Mouse (Mus musculus): Measurements from ENCODE around the gene Crip2. TPM values are rescaled to one million over a fixed set of nuclear protein-coding genes. Genes with fewer than 3 reads are reported as not detected.

Crip2 gene
- total RNA-seq, 2 experiments from 2014 or later: 1,189 to 1,285 TPM

GRCm38 (mm10) chr12:113185442-113186291 lies 45.6 kb downstream of the Crip2 start, which contains the start of gene Tmem121:
Gene Tmem121, plus strand, starts transcription at chr12:113185930.
- DNase-seq: no peak

DNA sequence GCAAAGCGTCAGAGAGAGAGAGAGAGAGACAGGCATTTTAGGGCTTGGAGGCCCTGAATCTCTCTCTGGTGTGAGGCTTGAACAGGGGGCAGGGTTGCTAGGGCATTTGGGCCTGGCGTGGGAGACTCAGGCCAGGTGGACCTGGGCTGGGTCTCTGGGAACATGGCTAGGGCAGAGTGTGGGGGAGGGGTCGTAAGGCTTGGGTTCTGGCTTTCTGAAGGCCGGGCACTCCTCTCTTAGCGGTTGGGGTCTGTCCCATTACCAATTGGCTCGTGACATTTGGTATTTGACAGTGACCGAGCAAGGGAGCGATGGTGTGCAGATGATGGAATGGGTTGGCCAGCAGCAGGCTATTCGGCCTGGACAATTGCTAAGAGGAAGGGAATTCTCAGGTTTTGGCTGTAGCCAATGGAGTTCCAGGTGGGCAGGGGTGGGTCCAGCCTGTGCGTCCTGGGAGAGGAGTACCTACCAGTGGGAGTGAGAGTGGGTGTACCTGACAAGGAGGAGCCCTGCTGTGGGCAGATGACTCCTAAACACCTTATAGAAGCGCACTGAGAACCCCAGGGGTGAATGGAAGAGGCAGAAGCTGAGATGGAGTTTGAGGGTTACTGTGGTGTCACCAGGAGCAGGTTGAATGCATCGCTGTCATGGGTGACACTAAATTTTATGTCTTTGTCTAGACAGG lies 46.4 kb downstream of the Crip2 start:
- no peak for DNase-seq

GRCm38 (mm10) chr12:113187011-113187375 lies 47.0 kb downstream of the Crip2 start:
- no peak for DNase-seq

DNA sequence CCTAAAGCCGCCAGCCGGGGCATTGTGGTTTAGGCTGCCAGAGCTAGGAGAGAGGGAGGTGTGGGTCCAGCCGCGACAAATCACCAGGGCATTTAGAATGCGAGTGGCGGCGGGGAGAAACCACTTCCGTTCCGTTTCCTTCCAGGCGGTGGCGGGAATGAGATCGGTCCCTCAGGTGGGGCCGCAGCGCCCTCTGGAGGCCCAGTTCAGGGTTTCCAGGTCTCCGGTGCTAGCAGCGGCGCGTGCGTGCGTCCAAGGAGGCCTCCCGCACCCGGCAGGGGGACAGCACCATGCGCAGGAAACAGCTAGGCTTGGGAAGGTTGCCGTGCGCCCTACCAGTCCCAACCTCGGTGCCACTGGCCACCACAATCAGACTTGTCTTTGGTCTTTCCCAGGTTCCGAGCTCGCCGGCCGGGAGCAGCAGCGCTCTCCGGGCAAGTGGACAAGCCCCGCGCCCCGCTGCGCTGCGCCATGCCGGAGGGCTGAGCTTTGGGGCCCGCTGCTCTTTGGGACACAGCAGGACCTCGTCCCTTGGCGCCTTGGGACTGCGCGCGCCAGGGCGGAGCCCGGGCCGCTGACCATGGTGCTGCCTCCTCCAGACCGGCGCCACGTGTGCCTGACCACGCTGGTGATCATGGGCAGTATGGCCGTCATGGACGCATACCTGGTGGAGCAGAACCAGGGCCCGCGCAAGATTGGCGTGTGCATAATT lies 47.7 kb downstream of the Crip2 start:
- DNase-seq: peak; percentile 83

DNA sequence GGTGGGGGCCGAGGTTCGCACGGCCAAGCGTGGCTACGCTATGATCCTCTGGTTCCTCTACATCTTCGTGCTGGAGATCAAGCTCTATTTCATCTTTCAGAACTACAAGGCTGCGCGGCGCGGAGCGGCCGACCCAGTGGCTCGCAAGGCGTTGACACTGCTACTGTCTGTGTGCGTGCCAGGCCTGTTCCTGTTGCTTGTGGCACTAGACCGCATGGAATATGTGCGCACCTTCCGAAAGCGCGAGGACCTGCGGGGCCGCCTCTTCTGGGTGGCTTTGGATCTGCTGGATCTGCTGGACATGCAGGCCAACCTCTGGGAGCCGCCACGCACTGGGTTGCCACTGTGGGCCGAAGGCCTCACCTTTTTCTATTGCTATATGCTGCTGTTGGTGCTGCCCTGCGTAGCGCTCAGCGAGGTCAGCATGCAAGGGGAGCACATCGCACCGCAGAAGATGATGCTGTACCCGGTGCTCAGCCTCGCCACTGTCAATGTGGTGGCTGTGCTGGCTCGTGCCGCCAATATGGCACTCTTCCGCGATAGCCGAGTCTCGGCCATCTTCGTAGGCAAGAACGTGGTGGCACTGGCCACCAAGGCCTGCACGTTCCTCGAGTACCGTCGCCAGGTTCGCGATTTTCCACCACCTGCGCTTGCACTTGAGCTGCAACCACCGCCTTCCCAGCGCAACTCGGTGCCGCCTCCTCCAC lies 48.5 kb downstream of the Crip2 start:
- DNase-seq: no peak

DNA sequence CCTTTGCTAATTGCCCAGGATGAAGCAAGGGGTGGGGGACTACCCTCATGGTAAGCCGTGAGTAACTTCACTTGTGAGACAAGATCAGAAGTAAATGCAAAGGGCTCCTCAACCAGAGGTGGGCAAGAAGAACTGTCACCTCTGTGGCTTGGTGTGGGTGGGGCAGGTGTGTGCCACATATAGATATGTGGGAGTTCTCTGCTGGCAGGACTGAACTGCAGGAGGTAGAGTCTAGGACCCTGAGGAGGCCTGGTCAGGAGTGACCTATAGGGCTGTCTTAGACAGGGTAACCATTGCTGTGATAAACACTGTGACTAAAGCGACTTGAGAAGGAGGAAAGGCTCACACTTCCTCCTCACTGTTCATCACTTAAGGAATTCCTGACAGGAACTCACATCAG lies 53.4 kb downstream of the Crip2 start:
- no peak for DNase-seq

Other genes starting within 250 kb of the Crip2 start
- 10 to 100 TPM; 29.1 to 29.2 TPM for gene Jag2, start 210.5 kb upstream of the Crip2 start, total RNA-seq (2021)
- gene Nudt14, start 198.1 kb upstream of the Crip2 start, total RNA-seq (2021): 10 to 100 TPM; 10.3 to 15.7 TPM
- 10 to 100 TPM; 26.0 to 28.1 TPM for gene Btbd6, start 163.8 kb upstream of the Crip2 start, total RNA-seq (2021)
- 10 to 100 TPM; 38.3 to 40.8 TPM for gene Brf1, start 139.5 kb upstream of the Crip2 start, total RNA-seq (2021)
- gene Pacs2, start 125.7 kb upstream of the Crip2 start, total RNA-seq (2021): 10 to 100 TPM; 31.8 to 33.4 TPM
- under 1 TPM in 1 of 2 experiments, not detected in 1; 0.29 TPM for gene Tex22, start 65.7 kb upstream of the Crip2 start, total RNA-seq (2021)
- 10 to 100 TPM; 55.2 to 61.3 TPM for gene Mta1, start 42.0 kb upstream of the Crip2 start, total RNA-seq (2021)
- 100 to 1,000 TPM; 301 to 312 TPM for gene Crip1, start 6.1 kb downstream of the Crip2 start, total RNA-seq (2021)
- 10 to 100 TPM in 1 of 2 experiments, 1 to 10 TPM in 1; 9.4 to 10.3 TPM for gene Tedc1, start 16.2 kb downstream of the Crip2 start, total RNA-seq (2021)
- 1 to 10 TPM; 1.4 to 1.5 TPM for gene Tmem121, start 45.7 kb downstream of the Crip2 start, total RNA-seq (2021)